Mouse (Mus musculus) olfactory bulb, adult 2 months (tissue): ENCODE results near the gene Chit1. TPM values are rescaled to one million over a fixed set of nuclear protein-coding genes. Genes with fewer than 3 reads are reported as not detected.

Experiments
- H3K27ac ChIP-seq: fragments of 200-500 bp; 2 replicates; pipeline ENCODE4 v1.5.1; 2012; ENCODE audit warnings: low read depth, low read length; ENCODE audit not compliant: insufficient read depth
- H3K4me1 ChIP-seq: fragments of 200-500 bp; 2 replicates; pipeline ENCODE4 v1.6.1; 2012; ENCODE audit warnings: low read length; ENCODE audit not compliant: control insufficient read depth, insufficient read depth
- H3K4me3 ChIP-seq: fragments of 200-500 bp; 2 replicates; pipeline ENCODE4 v1.5.1; 2012; ENCODE audit warnings: mild to moderate bottlenecking, low read depth, low read length, moderate library complexity; ENCODE audit not compliant: insufficient read depth
- CTCF ChIP-seq: fragments of 200-500 bp; IDR thresholded peaks from 2 replicates; pipeline ENCODE4 v1.5.1; 2012; ENCODE audit warnings: low read depth, mild to moderate bottlenecking, low read length, moderate library complexity; ENCODE audit not compliant: insufficient read depth
- POLR2A ChIP-seq: fragments of 200-500 bp; IDR thresholded peaks from 2 replicates; pipeline ENCODE4 v1.6.1; 2012; ENCODE audit warnings: mild to moderate bottlenecking, low read depth, low read length, moderate library complexity; ENCODE audit not compliant: insufficient read depth
- WGBS: fragments of 180-500 bp; shearing (Covaris S2); methylation state at CpG from one replicate; pipeline ENCODE4 v1.1.7; 2018; 5-methylcytosine and 5-hydroxymethylcytosine counted together
- polyA plus RNA-seq: library from polyadenylated mRNA; stranded (reverse); fragments of >200 nt; gene quantifications from 2 replicates; pipeline ENCODE4 v1.2.4, GENCODE M21; 2012; ENCODE audit warnings: low replicate concordance; ENCODE audit not compliant: missing spikeins, insufficient read depth, insufficient read length

The Chit1 gene
- polyA plus RNA-seq, 1 experiment: not detected

- TF ChIP-seq POLR2A (no peak), CTCF (no peak)
- Histone ChIP-seq H3K4me1 (peaks cover 70% of the 10 kb centered on the region), H3K27ac (no peak overlapping the region), H3K4me3 (no peak overlapping the region)
- 75% methylated on average over 2 of the region's 2 CpGs for WGBS
Observed at GRCm38 (mm10) chr1:134195117-134195516, 84.1 kb downstream of the Chit1 start.

GRCm38 (mm10) chr1:134195571-134195970 is 84.5 kb downstream of the Chit1 start:
- H3K4me3 ChIP-seq: no peak overlapping the region
- no peak for TF ChIP-seq CTCF
- TF ChIP-seq POLR2A: no peak
- 22% methylated on average over 3 of the region's 3 CpGs for WGBS
- 0 out of 2 replicates have a peak overlapping the region, but pooled peaks have one; percentile 6 for H3K27ac ChIP-seq
- H3K4me1 ChIP-seq: peaks cover 71% of the 10 kb centered on the region

GRCm38 (mm10) chr1:134195979-134196378 is 84.9 kb downstream of the Chit1 start:
- no peak overlapping the region for H3K4me3 ChIP-seq
- H3K27ac ChIP-seq: peak overlapping the region; percentile 6; the same call in 1 of the 2 replicates
- peaks cover 75% of the 10 kb centered on the region for H3K4me1 ChIP-seq
- TF ChIP-seq CTCF: no peak
- TF ChIP-seq POLR2A: no peak
- 55% methylated on average over 4 of the region's 4 CpGs for WGBS

- Histone ChIP-seq H3K4me3 (no peak overlapping the region), H3K4me1 (peaks cover 74% of the 10 kb centered on the region), H3K27ac (peak overlapping the region; percentile 6; the same call in 1 of the 2 replicates)
- 63% methylated on average over 4 of the region's 4 CpGs for WGBS
- TF ChIP-seq CTCF (peak; percentile 35; the same call in 1 of the 2 replicates), POLR2A (no peak)
Observed at GRCm38 (mm10) chr1:134196386-134196785, 85.3 kb downstream of the Chit1 start.

GRCm38 (mm10) chr1:134197325-134197982 is 86.4 kb downstream of the Chit1 start:
- no peak overlapping the region for H3K27ac ChIP-seq
- TF ChIP-seq POLR2A: no peak
- no peak for TF ChIP-seq CTCF
- H3K4me1 ChIP-seq: peaks cover 81% of the 10 kb centered on the region
- WGBS: 80% methylated on average over 15 of the region's 15 CpGs
- H3K4me3 ChIP-seq: no peak overlapping the region

- Histone ChIP-seq H3K4me1 (peaks cover 76% of the 10 kb centered on the region), H3K4me3 (no peak overlapping the region), H3K27ac (no peak overlapping the region)
- 68% methylated on average over 12 of the region's 12 CpGs for WGBS
- TF ChIP-seq CTCF: no peak
- no peak for TF ChIP-seq POLR2A
Observed at GRCm38 (mm10) chr1:134198197-134198995, 87.4 kb downstream of the Chit1 start.

GRCm38 (mm10) chr1:134200481-134200880 is 89.4 kb downstream of the Chit1 start:
- Histone ChIP-seq H3K4me1 (peaks cover 61% of the 10 kb centered on the region), H3K4me3 (no peak overlapping the region), H3K27ac (no peak overlapping the region)
- 64% methylated on average over 2 of the region's 2 CpGs for WGBS
- TF ChIP-seq CTCF (no peak), POLR2A (no peak)

Other genes starting within 250 kb of the Chit1 start
- gene Optc, start 203.2 kb upstream of the Chit1 start, polyA plus RNA-seq: not detected in 2 replicates
- gene Prelp, start 189.8 kb upstream of the Chit1 start, polyA plus RNA-seq: not detected in 2 replicates
- not detected in 2 replicates for gene Fmod, start 74.0 kb upstream of the Chit1 start, polyA plus RNA-seq
- gene Btg2, start 32.1 kb upstream of the Chit1 start, polyA plus RNA-seq: 111 and 168 TPM in 2 replicates
- gene Chil1, start 70.9 kb downstream of the Chit1 start, polyA plus RNA-seq: not detected in 2 replicates
- gene Mybph, start 82.2 kb downstream of the Chit1 start, polyA plus RNA-seq: not detected in 2 replicates
- gene Adora1, start 124.2 kb downstream of the Chit1 start, polyA plus RNA-seq: not detected in 2 replicates
- not detected in 2 replicates for gene Myog, start 178.7 kb downstream of the Chit1 start, polyA plus RNA-seq
- gene Ppfia4, start 221.7 kb downstream of the Chit1 start, polyA plus RNA-seq: not detected in 2 replicates